ENCODE assay signal across 9 mouse cellular contexts in the genomic region with DNA sequence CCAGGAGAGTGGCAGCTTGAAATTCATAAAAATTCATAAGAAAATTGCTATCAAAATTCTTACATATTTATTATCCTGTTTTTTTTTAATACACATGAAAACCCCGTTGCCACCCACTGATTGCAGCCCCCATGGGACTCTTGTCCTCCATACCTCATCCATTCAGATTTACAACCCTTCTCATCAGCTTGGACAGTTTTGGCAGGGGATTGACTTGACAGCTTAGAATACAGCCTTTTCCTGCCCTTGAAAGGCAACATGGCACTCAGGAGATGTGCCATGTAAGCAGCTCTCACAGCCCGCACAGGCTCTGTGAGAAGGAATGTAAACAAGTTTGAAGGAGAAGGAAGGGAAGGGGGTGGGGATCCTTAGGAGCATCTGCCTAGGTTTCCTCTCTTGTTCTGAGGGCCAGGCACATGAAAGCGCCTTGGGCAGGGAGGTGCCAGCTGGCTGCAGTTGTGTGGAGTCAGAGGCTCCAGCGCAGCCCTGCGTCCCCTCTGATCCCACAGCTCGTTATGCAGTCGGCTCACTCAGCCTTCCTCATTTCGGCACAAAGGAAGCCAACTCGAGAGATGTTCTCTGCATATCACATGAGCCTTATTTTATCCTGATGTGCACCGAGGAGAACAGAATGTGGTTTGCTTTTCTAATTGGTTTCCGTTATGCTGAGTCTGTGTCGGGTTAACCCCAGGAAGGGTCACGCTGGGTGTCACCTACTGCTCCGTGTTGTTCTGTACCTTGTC.
A peak's percentile ranks its signal among the peaks of the same experiment; 100 is the strongest.
DNase-seq lines count a peak whose midpoint lies in the region; ATAC-seq lines count a peak whose summit lies in the region.
"Had no signal": no experiment of that assay in that cellular context is flagged by ENCODE, and none has a peak within 500 bp of the region (broad histone marks: within the 10 kb centered on the region; RNA-seq: fewer than 3 reads in every experiment).

No protein-coding gene starts in this region.

- H3K4me2 ChIP-seq in lung, embryonic 16.5 days (ENCODE audit: low read depth, low read length), result peak overlapping the region; percentile 47
- H3K4me2 ChIP-seq in neural tube, embryonic 15.5 days, result peak overlapping the region; percentile 49

- H3K27me3 ChIP-seq in embryonic facial prominence, embryonic 10.5 days (replicated peaks; ENCODE audit: low read depth, poor library complexity, severe bottlenecking), result no peaks in the 10 kb centered on the region
- H3K27me3 ChIP-seq in lung, embryonic 16.5 days (ENCODE audit: control insufficient read depth, insufficient read depth, low read depth, low read length), result no peaks in the 10 kb centered on the region
- H3K27me3 ChIP-seq in neural tube, embryonic 15.5 days (replicated peaks), result no peaks in the 10 kb centered on the region

- peak overlapping the region; percentile 40; the same call in 1 of the 2 replicates for H3K4me3 ChIP-seq in embryonic facial prominence, embryonic 10.5 days
- H3K4me3 ChIP-seq in lung, embryonic 16.5 days (ENCODE audit: low read length), result peak overlapping the region; percentile 7; the same call in 1 of the 2 replicates
- peak overlapping the region; percentile 12; the same call in 1 of the 2 replicates for H3K4me3 ChIP-seq in neural tube, embryonic 15.5 days (replicated peaks)

- peak overlapping the region; percentile 70 for H3K27ac ChIP-seq in embryonic facial prominence, embryonic 10.5 days (replicated peaks)
- H3K27ac ChIP-seq in lung, embryonic 16.5 days (ENCODE audit: low read length), result no peak overlapping the region
- peak overlapping the region; percentile 51 for H3K27ac ChIP-seq in neural tube, embryonic 15.5 days (replicated peaks)

- peaks cover 14% of the 10 kb centered on the region for H3K4me1 ChIP-seq in embryonic facial prominence, embryonic 10.5 days
- peaks cover 10% of the 10 kb centered on the region; the same call in 1 of the 2 replicates for H3K4me1 ChIP-seq in lung, embryonic 16.5 days (replicated peaks; ENCODE audit: control insufficient read depth, insufficient read depth, low read length)
- peaks cover 7% of the 10 kb centered on the region for H3K4me1 ChIP-seq in neural tube, embryonic 15.5 days

- no peaks in the 10 kb centered on the region for H3K9me3 ChIP-seq in embryonic facial prominence, embryonic 10.5 days
- H3K9me3 ChIP-seq in lung, embryonic 16.5 days (ENCODE audit: control insufficient read depth, low read length), result no peaks in the 10 kb centered on the region
- H3K9me3 ChIP-seq in neural tube, embryonic 15.5 days (replicated peaks), result no peaks in the 10 kb centered on the region

- no peaks in the 10 kb centered on the region for H3K36me3 ChIP-seq in embryonic facial prominence, embryonic 10.5 days (replicated peaks)
- no peaks in the 10 kb centered on the region for H3K36me3 ChIP-seq in lung, embryonic 16.5 days (ENCODE audit: control insufficient read depth, insufficient read depth, low read length)
- no peaks in the 10 kb centered on the region for H3K36me3 ChIP-seq in neural tube, embryonic 15.5 days

- peak; percentile 22 for DNase-seq in layer of hippocampus, adult 11-12 months (ENCODE audit: low spot score)
- DNase-seq in layer of hippocampus, adult 9-10 months (ENCODE audit: low spot score), result no peak
- peak; percentile 59 for DNase-seq in embryonic facial prominence, embryonic 10.5 days (ENCODE audit: low spot score)
- DNase-seq in layer of hippocampus, postnatal 14 days (ENCODE audit: low spot score in 2 of 2), result peak; percentile 50 to 66
- DNase-seq in c-Kit-positive CD71-positive TER-119-positive erythroid progenitor cells, embryonic 14.5 days (ENCODE audit: low spot score), result no peak

- WGBS in embryonic facial prominence, embryonic 10.5 days, result 27% methylated on average over 14 of the region's 14 CpGs
- 12% methylated on average over 14 of the region's 14 CpGs for WGBS in lung, embryonic 16.5 days
- WGBS in neural tube, embryonic 15.5 days, result 20% methylated on average over 14 of the region's 14 CpGs

- ATAC-seq in granulocyte monocyte progenitor cell, adult 5-6 weeks (replicated peaks; ENCODE audit: poor library complexity, severe bottlenecking), result peak; percentile 88
- peak; percentile 68 for ATAC-seq in lung, embryonic 16.5 days (ENCODE audit: low read depth)
- ATAC-seq in neural tube, embryonic 15.5 days (ENCODE audit: low FRiP score), result peak; percentile 88
- ATAC-seq: Patski had no signal

- H3K9ac ChIP-seq in lung, embryonic 16.5 days (ENCODE audit: low read length), result no peak overlapping the region
- no peak overlapping the region; the same call in 1 of the 2 replicates for H3K9ac ChIP-seq in neural tube, embryonic 15.5 days (replicated peaks)

Comparison
In these comparisons a context has a peak if more than half of its experiments do, and no peak if none do; other contexts are left out.
1. DNase-seq: peak in layer of hippocampus, adult 11-12 months (single experiment), embryonic facial prominence, embryonic 10.5 days (single experiment) and layer of hippocampus, postnatal 14 days (2 of 2); none in layer of hippocampus, adult 9-10 months (single experiment) and c-Kit-positive CD71-positive TER-119-positive erythroid progenitor cells, embryonic 14.5 days (single experiment).
2. Peak in every context shown above with its lines, with median percentiles within 50 percentile points of each other: H3K4me3 ChIP-seq and ATAC-seq.